Mouse (Mus musculus): ENCODE results near the gene Ech1. TPM values are rescaled to one million over a fixed set of nuclear protein-coding genes. Genes with fewer than 3 reads are reported as not detected.
A peak's percentile ranks its signal among the peaks of the same experiment; 100 is the strongest.

The Ech1 gene
- total RNA-seq, 2 experiments from 2014 or later, result 76.3 to 125 TPM

DNA sequence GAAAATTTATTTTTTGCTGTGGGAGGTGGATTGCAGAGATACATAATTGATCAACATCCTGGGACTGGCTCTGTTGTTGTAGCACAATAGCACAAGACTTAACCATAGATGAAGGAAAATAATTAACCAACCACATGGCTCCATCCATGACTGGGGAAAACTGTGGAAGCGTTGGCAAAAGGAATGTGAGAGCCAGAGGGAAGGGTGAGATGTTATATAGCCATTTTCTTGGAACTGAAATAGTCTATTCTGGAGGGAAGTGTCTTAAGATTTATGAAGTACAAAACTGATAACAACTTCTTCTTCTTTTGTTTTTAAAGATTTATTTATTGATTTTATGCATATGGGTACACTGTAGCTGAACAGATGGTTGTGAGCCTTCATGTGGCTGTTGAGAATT is 22.3 kb downstream of the Ech1 start:
- ATAC-seq (replicated peaks; ENCODE audit: poor library complexity, severe bottlenecking), result no peak

DNA sequence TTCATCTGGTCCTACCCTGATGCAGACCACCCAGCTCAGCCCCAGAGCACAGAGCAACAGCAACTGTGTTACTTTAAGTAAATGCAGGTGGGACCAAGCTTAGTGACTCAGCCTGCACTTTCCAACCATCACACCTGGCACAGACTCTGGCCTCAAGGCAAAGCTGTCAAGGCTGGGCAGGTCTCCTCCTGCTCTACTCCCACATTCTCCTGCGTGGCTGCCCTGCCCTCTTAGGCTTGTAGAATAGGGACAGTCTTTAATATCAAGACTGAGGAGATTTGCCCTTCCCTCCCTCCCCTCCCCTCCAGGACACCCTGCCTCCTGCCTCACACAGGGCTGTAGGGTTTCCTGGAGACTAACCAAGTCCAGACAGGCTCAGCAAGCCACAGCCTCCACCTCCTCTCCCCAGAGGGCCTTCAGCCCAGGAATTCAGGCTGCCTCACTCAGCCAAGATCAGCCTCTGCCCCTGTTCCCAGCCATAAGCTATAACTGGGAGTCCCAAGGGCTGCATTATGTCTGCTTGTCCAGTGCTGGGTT is 24.8 kb downstream of the Ech1 start:
- ATAC-seq (replicated peaks; ENCODE audit: poor library complexity, severe bottlenecking), result no peak

DNA sequence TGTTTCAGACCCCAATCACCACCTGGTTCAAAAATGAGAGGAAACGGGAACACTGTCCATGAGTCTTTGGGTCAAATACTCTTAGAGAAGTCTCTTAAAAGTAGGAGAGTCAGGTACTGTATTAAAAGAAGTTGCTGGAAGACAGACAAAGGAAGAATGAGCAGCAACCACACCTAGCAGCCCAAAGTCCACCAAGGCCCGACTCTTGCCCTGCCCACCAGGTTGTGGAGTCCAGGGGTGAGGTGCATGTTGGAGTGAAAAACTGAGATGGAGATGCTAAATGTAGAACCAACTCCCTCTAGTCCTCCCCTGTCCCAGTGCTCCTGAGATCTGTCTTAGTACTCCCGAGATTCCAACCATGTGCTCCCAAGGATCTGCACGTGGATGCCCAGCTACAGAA is 25.6 kb downstream of the Ech1 start:
- no peak for ATAC-seq (replicated peaks; ENCODE audit: poor library complexity, severe bottlenecking)

DNA sequence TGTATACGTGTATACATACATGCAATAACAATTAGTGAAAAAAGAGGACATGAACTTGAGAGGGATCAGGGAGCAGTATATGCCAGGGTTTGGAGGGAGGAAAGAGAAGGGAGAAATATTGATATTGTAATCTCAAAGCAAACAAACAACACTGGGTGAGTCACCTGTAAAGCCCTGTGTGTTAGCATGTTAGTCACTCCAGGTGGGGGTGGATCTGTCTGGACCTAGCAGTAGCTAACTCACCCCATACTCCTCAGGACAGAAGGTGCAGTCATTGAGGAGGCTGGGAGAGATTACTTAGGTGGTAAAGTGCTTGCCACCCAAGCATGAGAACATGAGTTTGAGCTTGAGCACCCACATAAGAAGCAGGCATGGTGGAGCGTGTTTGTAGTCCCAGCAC is 34.9 kb downstream of the Ech1 start:
- ATAC-seq (replicated peaks; ENCODE audit: poor library complexity, severe bottlenecking), result no peak

DNA sequence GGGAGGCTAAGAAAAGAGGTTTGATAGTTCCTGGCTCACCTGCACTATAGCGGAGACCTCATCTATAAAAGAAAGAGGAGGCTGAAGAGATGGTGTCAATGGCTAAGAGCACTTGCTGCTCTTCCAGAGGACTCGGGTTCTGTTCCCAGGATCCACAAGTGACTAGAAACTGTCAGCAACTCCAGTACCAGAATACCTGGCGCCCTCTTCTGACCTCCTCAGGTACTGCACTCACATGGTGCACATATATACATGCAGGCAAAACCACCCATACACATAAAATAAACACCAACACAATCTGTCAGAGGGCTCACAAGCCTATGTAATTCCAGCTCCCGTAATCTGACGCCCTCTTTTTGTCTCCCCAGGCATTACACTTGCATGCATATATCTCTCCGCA is 35.9 kb downstream of the Ech1 start:
- no peak for ATAC-seq (replicated peaks; ENCODE audit: poor library complexity, severe bottlenecking)

DNA sequence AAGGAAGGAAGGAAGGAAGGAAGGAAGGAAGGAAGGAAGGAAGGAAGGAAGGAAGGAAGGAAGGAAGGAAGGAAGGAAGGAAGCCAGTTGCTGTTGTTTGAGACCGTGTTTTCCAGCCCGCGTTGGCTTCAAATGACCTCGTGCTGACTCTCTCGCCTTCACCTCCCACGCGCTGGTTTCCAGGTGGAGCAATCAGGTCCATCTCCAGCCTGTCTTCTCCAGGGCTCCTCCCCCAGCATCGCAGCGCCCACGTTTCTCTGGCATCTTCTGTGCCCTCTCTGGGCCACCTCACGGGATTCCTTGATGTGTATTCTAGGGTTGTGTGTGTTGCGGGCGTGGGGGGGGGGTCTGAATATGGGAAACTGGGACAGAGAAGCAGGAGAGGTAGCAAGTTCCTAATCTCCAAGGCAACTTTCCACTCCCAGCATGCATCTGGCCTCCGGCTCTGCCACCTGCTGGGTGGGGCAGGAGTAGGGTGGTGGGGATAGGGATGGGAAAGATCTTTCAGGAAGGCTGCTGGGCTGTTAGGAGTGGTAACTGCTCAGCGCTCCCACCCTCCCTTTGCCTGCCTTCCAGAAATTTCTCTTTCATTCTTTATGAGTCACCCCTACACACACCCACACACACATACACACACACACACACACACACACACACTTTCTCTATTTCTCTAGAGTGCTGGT is 37.9 kb downstream of the Ech1 start:
- no peak for ATAC-seq (replicated peaks; ENCODE audit: poor library complexity, severe bottlenecking)

DNA sequence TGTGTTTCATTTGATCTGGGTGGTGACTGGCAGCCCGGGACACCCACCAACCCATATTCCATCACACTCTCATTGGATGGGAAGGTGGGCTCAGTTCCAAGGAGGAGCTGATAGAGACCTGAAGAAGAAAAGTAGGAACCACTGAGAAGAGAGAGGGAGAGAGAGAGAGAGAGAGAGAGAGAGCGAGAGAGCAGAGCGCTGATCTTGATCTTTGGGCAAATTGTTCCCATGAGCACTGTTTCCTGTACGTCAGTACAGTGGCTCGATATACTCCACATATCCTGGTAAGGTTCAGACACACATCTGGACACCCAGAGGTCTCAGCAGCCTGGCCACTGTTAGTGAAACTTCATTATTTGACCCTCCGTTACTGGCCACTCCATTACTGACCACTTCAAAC is 38.5 kb downstream of the Ech1 start, which contains the start of gene Lgals7:
Lgals7 (plus strand) TSS at position 314 of the 400 bp plus-strand sequence.
- no peak for ATAC-seq (replicated peaks; ENCODE audit: poor library complexity, severe bottlenecking)

DNA sequence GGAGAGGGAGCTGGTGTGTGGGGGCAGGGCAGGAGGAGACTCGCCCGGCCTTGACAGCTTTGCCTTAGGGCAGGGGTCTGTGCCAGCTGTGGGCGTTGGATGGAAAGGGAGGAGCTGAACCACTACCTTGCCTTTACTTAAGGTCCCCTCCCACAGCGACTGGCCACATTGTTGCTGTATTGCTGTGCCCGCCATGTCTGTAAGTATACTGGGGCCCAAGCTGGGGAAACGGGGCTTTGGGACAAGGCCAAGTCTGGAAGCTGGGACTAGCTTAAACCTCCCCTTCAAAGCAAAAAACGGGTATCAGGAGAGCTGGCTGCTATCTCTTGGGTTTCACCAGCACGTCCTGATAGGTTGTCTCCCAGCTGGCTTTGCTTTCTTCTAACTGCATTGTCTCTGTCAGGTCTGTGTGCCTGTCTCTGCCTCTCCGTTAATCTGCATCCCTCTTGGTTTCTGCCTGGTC is 39.3 kb downstream of the Ech1 start:
- no peak for ATAC-seq (replicated peaks; ENCODE audit: poor library complexity, severe bottlenecking)

DNA sequence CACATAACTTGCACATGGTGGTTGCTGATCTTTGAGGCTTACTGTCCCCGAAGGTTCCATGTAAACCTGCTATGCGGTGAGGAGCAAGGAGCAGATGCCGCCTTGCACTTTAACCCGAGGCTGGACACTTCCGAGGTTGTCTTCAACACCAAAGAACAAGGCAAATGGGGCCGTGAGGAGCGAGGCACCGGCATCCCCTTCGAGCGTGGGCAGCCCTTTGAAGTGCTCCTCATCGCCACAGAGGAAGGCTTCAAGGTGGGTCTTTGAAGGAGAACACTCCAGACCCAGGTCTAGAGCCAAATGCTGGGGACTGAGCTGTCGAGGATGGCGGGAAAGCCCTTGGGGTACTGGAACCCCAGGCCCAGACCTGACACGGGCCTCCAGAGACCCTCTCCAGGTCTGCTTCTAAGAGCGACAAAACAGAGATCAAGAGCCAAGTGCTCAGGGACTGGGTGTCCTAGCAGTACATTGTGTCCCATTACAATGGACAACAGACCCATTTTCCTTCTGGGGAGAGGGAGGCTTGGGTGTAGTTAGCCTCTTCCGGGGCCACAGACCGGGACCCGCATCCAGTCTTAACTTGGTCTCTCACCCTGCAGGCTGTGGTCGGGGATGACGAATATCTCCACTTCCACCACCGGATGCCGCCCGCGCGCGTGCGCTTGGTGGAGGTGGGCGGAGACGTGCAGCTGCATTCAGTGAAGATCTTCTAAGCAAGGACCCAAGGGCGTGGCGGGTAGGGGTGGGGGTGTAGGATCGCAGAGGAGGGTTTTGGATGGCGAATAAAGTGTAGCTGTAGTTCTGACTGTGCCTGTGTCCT is 40.7 kb downstream of the Ech1 start:
- ATAC-seq (replicated peaks; ENCODE audit: poor library complexity, severe bottlenecking), result peak; percentile 93

DNA sequence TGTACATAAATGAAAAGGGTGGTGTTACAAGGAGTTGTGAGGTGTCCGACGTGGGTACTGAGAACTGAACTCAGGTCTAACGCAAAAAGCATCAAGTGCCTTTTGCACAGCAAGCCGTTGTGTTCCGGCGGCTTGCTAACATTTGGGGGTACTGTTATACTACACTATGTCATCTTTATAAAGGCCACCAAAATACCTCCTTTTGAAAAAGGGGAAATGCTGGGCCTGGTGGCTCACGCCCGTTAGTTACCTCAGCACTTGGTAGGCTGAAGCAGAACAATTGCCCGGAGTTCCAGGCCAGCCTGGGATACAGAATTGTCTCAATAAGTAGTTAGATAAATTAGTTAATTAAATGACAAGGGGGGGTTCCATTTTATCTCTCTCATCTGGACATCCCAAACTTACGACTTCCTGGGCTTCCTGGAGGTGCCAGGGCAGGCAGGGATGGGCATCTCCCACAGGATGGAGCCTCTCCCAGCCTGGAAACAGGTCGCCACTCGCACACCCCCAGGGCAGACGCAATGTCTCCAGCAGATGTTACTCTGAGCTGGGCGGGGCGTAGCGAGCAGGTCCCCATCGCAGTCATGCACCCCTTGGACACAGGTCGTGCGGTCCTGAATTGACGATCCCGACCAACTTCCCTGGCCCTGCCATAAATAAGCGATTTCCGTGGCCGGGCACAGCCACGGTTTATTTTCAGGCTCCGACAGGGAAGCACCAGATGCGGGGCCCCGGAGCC is 41.9 kb downstream of the Ech1 start:
- ATAC-seq (replicated peaks; ENCODE audit: poor library complexity, severe bottlenecking), result no peak

DNA sequence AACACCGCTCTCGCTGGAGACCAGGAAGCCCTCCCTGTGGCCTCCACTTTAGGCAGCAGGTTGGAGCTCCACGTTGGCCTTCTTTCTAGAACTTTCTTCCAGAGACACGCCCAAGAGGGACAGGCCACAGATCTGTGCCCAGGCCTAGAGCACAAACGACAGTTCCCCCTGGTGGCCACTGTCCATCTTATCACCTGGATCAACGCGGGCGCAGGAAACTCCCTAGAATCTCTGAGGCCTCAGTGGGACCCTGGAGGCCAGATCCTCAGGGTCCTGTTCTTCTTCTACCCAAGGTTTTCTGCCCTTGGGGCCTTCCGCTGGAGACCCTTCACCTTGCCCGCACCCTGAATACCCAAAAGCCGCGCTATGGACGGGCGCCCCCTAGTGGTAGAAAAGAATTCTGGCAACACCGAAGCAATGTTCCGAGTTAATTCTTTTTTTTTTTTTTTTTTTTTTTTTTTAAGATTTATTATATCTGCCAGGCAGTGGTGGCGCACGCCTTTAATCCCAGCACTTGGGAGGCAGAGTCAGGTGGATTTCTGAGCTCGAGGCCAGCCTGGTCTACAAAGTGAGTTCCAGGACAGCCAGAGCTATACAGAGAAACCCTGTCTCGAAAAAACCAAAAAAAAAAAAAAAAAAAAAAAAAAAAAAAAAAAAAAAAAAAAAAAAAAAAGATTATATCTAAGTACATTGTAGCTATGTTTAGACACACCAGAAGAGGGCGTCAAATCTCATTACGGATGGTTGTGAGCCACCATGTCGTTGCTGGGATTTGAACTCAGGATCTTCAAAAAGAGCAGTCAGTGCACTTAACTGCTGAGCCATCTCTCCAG is 42.7 kb downstream of the Ech1 start:
- ATAC-seq (replicated peaks; ENCODE audit: poor library complexity, severe bottlenecking), result peak; percentile 52

DNA sequence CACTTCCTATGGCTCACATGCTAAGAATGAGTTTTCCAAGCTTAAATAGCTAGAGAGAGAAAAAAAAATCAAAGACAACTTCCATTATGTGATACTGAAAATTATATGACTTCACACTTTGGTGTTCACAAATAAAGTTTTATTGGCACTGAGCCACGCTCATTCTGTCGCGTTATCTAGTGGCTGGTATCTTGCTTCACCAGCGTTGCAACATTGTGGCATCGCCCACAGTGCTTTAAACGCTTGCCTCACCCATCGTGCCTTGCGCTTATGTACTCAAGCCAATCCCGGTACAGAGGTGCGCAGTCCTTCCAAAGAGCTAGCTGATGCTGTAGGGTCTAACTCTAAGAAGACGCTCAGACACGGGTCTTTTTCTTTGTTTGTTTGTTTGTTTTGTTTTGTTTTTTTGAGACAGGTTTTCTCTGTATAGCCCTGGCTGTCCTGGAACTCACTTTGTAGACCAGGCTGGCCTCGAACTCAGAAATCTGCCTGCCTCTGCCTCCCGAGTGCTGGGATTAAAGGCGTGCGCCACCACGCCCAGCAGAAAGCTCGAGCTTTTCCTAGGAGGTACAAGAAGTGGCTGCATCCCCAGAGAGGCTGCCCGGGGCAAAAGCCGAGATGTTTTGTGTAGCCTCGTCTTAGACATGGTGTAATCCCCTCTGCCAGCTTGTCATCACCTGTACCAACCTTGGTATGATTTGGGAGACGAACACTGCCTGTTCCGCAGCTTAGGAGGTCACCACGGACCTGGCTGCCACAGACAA is 46.1 kb downstream of the Ech1 start:
- ATAC-seq (replicated peaks; ENCODE audit: poor library complexity, severe bottlenecking), result peak; percentile 76

DNA sequence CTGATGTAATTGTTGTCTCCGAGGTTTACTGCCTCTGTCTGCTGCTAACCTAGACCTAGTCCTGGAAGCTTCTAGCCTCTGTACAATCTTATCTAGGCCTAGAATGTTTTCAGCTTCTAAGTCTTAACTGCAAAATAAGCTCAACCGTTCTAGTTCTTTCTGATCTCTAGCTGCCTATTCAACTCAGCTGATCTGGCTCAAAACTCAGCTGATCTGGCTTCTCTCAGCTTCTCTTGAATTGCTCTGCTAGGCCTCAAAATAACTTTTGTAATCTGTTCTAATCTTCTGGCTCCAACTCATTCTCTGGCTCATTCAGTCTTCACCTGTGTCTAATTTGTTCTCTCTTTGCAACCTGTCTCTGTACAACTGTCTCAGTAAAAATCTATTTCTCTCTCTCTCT is 49.5 kb downstream of the Ech1 start:
- ATAC-seq (replicated peaks; ENCODE audit: poor library complexity, severe bottlenecking), result no peak

DNA sequence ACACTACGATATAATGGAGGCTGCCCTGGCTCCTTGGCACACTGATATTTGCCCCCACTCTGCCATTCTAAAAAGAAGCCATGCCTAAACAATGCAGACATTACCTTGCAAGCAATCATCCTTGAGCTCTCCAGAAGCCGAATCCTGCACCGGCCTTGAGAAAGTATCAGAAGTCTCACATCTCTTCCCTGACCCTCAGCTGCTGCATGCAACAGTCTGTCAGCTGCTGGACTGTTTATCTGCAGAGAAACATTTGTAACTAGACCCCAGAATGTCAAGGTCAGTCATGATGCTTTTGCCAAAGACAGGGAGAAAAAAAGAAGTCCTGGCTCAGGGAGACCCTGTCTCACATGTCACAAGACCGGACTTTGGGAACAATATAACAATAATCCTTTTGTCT is 51.1 kb downstream of the Ech1 start:
- ATAC-seq (replicated peaks; ENCODE audit: poor library complexity, severe bottlenecking), result no peak

DNA sequence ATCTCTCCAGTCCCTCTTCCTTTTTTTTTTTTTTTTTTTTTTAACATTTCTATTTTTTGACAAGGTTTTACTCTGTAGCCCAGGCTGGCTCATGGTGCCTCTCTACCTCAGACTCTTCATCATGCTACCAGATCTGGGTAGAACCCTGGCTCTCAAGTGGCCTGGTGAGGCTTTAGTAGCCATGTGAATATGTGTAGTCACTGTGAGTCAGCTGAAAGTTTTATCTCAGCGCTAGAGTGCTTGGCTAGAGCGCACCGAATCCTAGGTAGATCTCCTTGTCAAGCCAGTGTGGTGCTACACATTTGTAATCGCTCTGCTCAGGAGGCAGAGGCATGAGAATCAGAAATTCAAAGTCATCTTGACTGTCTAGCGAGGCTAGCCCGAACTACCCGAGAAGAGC is 52.1 kb downstream of the Ech1 start:
- ATAC-seq (replicated peaks; ENCODE audit: poor library complexity, severe bottlenecking), result no peak

DNA sequence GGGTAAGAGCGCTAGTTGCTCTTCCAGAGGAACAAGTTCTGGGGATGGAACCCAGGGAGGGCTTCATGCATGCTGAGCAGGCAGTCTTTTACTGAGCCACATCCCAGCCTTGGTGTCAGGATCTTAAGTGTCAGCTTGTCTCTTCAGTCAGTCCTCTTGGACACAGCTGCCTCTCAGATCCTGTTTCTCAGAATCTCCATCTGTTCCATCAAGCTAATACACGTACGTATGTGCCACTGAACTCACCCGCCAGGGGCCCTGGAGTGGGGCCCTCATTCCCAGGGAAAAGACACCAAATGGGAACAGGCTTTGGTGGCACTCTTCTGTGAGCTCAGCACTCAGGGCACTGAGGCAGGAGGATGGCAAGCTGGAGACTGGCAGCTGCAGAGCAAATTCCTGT is 52.8 kb downstream of the Ech1 start:
- ATAC-seq (replicated peaks; ENCODE audit: poor library complexity, severe bottlenecking), result no peak

DNA sequence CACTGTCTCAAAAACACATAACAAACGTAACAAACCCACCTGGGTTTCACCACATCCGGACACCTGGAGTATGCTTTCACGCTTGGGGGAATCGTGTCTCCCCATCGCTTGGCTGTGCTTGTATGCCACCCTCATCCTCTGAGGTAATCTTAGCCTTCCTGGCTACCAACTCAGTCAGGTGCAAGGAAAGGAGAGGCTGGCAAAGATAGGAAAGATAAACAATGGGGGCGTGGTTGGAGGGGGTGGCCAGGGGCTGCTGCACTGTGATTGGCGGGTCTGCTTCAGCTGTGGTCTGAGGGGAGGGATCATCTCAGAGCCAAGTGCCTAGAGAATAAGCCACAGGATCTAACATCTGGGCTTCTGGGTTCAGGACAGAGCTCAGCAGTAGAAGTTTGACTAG is 54.6 kb downstream of the Ech1 start:
- no peak for ATAC-seq (replicated peaks; ENCODE audit: poor library complexity, severe bottlenecking)

DNA sequence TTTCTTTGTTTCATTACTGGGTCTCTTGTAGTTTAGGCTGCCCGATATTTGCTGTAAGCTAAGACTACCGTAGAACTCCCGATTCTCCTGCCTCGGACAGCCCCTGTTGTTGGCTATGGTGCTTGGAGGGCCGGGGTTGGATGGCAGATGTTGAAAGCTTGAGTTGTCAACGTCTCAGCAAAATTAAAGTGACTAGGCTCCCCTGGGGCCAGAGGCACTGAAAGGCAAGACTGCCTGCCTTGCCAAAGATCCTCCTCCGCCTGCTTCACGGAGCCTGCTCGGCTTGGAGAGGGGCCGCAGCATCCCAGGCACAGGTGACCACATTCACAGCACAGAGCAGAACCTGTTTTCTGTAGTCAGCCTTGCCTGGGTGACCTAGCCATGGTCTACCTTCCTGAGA is 55.5 kb downstream of the Ech1 start:
- ATAC-seq (replicated peaks; ENCODE audit: poor library complexity, severe bottlenecking), result no peak

DNA sequence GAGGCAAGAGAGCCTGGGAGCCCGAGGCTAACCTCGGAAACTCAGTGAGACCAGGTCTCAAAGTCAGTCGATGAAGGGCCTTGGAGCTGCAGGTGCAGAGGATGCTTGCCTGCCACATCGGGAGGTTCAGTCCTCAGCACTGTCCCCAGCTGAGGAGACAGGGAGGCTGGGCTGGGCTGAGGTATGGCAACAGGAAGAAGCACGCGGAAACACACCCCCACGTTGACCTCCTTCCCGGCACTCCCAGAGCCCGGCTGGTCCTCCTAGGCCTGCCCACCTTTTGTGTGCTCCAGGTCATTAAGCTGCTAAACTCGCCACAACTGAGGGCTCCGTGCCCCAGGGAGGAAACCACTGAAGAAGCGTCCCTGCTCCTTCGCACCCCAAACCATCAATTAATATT is 56.2 kb downstream of the Ech1 start, which contains the start of gene Capn12:
Capn12 (plus strand) TSS at position 224 of the 400 bp plus-strand sequence.
- no peak for ATAC-seq (replicated peaks; ENCODE audit: poor library complexity, severe bottlenecking)

Measured in granulocyte monocyte progenitor cell, adult 5-6 weeks (primary cell).